Mouse (Mus musculus) R1 (cell line): ENCODE results near the gene Fam206a.

Experiments
- DNase-seq: peaks from one replicate; pipeline ENCODE4 v3.0.0-alpha.2; 2018; ENCODE audit warnings: low read depth, low spot score

Fam206a gene

GRCm38 (mm10) chr4:56843963-56844362 lies 41.8 kb downstream of the Fam206a start:
- DNase-seq: peak; percentile 82

DNA sequence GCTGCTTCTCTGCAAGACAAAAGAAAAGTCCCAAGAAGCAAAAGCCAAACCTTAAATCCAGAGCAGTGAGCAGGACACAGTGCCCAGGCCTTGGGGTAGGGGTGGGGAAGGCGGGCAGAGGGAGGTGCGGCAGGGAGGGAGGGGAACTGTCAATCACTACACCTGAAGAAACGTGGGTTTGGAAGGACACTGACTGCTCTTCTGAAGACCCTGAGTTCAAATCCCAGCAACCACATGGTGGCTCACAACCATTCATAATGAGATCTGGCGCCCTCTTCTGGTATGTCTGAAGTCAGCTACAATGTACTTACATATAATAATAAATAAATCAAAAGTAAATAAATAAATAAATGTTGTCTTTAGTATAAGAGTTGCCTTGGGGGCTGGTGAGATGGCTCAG lies 42.8 kb downstream of the Fam206a start:
- DNase-seq: peak; percentile 58

DNA sequence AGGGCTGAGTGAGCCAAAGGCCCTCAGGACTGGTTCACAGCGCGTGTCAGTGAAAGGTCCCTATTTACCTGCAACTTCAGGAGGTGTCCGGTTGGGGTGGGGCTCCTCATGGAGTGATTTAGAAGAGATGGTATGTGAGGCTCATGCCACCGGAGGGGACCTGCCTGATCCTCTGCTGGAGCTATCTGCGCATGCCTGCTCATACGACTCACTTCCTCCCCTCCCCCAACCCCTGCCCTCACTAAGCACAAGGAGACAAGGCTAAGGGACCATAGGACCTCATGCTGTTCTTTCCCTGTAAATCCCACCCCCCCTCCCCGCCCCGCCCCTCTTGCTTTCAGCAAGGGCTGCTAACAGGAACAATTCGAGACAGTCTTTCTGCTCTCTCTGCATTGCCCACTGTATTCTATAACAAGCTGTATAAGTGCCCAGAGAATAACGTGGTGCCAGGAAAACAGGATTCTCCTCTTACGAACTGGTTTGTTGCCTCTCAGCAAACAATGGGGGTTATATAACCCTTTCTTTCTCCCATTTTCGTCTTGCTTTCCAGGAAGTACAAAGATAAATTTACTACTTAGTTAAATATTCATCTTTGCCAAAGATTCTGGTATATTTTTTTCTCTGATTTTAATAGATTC lies 43.9 kb downstream of the Fam206a start:
- DNase-seq: peak; percentile 96

GRCm38 (mm10) chr4:56847400-56847799 lies 45.3 kb downstream of the Fam206a start:
- DNase-seq: no peak

DNA sequence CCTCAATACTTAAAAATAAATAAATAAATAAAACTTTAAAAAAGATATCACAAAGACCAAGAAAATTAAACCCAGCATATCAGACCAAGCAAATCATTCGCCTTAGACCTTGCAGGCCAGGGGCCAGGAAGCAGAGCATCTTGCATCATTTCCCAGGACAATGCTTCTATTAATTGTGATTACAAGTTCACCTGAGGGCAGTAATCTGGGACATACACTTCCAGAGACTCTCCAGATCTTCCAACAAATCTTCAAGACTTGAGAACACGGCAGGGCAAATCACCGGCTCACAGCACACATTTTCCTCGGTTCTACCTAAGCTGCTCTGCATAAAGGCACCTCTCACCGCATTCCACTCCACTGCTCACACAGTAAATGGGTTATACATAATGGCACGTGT lies 45.9 kb downstream of the Fam206a start:
- no peak for DNase-seq

- DNase-seq: no peak
Measured at GRCm38 (mm10) chr4:56850724-56851123, 48.6 kb downstream of the Fam206a start.

- no peak for DNase-seq
Measured at GRCm38 (mm10) chr4:56855935-56856334, 53.8 kb downstream of the Fam206a start.

DNA sequence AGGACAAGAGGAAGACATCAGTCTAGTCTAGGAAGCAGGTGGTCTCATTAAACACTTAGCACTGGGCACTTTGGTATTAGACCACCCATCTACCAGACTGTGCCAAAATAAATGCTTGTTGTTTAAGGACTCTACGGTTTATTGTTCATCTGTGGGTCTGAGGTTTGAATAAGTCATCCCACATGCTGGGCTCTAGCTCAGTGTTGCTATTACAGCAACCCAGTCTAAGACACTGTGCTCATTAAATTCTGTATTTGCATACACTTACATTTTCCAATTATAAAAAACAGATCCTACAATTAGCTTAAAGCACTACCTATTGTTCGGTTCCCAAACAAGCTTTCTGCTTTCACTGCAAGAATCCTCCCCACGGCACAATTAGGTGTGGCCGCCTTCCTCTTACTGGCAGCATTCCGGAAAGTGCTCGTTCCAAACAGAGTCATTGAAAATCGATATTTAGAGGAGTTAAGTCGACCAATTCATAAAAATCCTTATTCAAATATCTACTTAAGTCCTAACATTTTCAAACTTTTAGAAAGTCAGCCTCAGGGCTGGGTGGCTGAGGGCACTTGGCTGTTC lies 54.3 kb downstream of the Fam206a start:
- peak; percentile 55 for DNase-seq

DNA sequence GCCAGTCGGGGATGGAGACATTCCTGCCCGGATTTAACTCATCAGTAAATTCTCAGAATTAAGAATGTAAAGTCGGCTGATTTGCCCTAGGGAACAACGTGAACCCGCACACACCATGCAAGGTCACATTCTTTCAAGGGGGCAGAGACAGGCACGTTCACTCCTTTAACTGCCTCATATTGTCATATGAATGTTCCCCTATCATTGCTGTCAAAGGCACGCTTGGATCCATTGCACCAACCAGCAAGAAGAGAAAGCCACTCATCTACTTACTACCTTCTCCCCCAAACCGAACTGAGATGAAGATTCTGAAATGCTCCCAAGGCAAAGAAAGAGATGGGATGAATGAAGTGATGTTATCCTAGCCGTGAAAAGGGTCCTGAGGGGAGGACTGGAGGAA lies 56.6 kb downstream of the Fam206a start:
- DNase-seq: peak; percentile 90
